Mouse (Mus musculus) thymus, postnatal 36 days (tissue): Measurements from ENCODE around the gene Exoc4.
A peak's percentile ranks its signal among the peaks of the same experiment; 100 is the strongest.

Source experiments
- DNase-seq, 2 experiments: peaks; one replicate each; pipeline ENCODE4 v3.0.0; 2022; ENCODE audit warnings: mixed read lengths in 2 of 2

Gene Exoc4

GRCm38 (mm10) chr6:33322849-33323248 is 74.0 kb downstream of the Exoc4 start:
- DNase-seq: peak; percentile 3 to 16

- DNase-seq: no peak
Observed at GRCm38 (mm10) chr6:33323386-33323785, 74.5 kb downstream of the Exoc4 start.

- DNase-seq: no peak
Observed at GRCm38 (mm10) chr6:33328326-33328725, 79.4 kb downstream of the Exoc4 start.

GRCm38 (mm10) chr6:33347088-33347775 is 98.3 kb downstream of the Exoc4 start:
- DNase-seq: no peak

- no peak for DNase-seq
Observed at GRCm38 (mm10) chr6:33361613-33362012, 112.7 kb downstream of the Exoc4 start.

- DNase-seq: no peak
Observed at GRCm38 (mm10) chr6:33380517-33380916, 131.6 kb downstream of the Exoc4 start.

GRCm38 (mm10) chr6:33382176-33382575 is 133.3 kb downstream of the Exoc4 start:
- DNase-seq: no peak

- no peak for DNase-seq
Observed at GRCm38 (mm10) chr6:33392020-33392419, 143.1 kb downstream of the Exoc4 start.

- no peak for DNase-seq
Observed at GRCm38 (mm10) chr6:33399491-33399890, 150.6 kb downstream of the Exoc4 start.

GRCm38 (mm10) chr6:33401161-33401560 is 152.3 kb downstream of the Exoc4 start:
- no peak for DNase-seq

- DNase-seq: no peak
Observed at GRCm38 (mm10) chr6:33405562-33406275, 156.8 kb downstream of the Exoc4 start.

- no peak for DNase-seq
Observed at GRCm38 (mm10) chr6:33409586-33409985, 160.7 kb downstream of the Exoc4 start.

GRCm38 (mm10) chr6:33425007-33425406 is 176.1 kb downstream of the Exoc4 start:
- no peak for DNase-seq

- no peak for DNase-seq
Observed at GRCm38 (mm10) chr6:33431207-33431787, 182.4 kb downstream of the Exoc4 start.

GRCm38 (mm10) chr6:33440508-33440907 is 191.6 kb downstream of the Exoc4 start:
- DNase-seq: no peak

- DNase-seq: no peak
Observed at GRCm38 (mm10) chr6:33453810-33454209, 204.9 kb downstream of the Exoc4 start.

GRCm38 (mm10) chr6:33454354-33454753 is 205.5 kb downstream of the Exoc4 start:
- no peak for DNase-seq

GRCm38 (mm10) chr6:33455238-33455637 is 206.4 kb downstream of the Exoc4 start:
- DNase-seq: no peak

- DNase-seq: no peak
Observed at GRCm38 (mm10) chr6:33464862-33465261, 216.0 kb downstream of the Exoc4 start.

GRCm38 (mm10) chr6:33465392-33465791 is 216.5 kb downstream of the Exoc4 start:
- no peak for DNase-seq

- no peak for DNase-seq
Observed at GRCm38 (mm10) chr6:33466168-33466839, 217.4 kb downstream of the Exoc4 start.

- no peak for DNase-seq
Observed at GRCm38 (mm10) chr6:33468480-33468879, 219.6 kb downstream of the Exoc4 start.

- DNase-seq: no peak
Observed at GRCm38 (mm10) chr6:33476134-33476533, 227.2 kb downstream of the Exoc4 start.
